Mouse (Mus musculus): Measurements from ENCODE around the gene N4bp2l2. TPM values are rescaled to one million over a fixed set of nuclear protein-coding genes. Genes with fewer than 3 reads are reported as not detected.
"Not testable (repeated sequence)": the region's sequence is repeated elsewhere in the genome, so short reads cannot be mapped to it uniquely, and the experiment has no call there.

Gene N4bp2l2
- polyA plus RNA-seq (2012; rRNA removed), result 34.3 and 37.3 TPM in 2 replicates

- not testable (repeated sequence) for DNase-seq; H3K27me3 ChIP-seq (ENCODE audit: control insufficient read depth, insufficient read depth, low read length); H3K4me1 ChIP-seq (ENCODE audit: control insufficient read depth, insufficient read depth, low read length)
- Histone ChIP-seq H3K4me3 (replicated peaks; ENCODE audit: insufficient read depth, low read depth, low read length) (peak within 1 kb of the TSS; percentile 73), H3K27ac (ENCODE audit: insufficient read depth, low read length) (peak within 1 kb of the TSS; percentile 55; the same call in 1 of the 2 replicates)
- 86% methylated on average over 9 of the region's 9 CpGs for WGBS
Measured at GRCm38 (mm10) chr5:150666133-150666739, at the start of gene N4bp2l2. TSS of gene N4bp2l2 (minus strand) at chr5:150666183.

GRCm38 (mm10) chr5:150713431-150713830 is 47.4 kb upstream of the N4bp2l2 start:
- no peak overlapping the region for H3K27ac ChIP-seq (ENCODE audit: insufficient read depth, low read length)
- no peaks in the 10 kb centered on the region for H3K27me3 ChIP-seq (ENCODE audit: control insufficient read depth, insufficient read depth, low read length)
- DNase-seq, result no peak
- TF ChIP-seq CTCF (IDR thresholded peaks at IDR 0.05; ENCODE audit: borderline replicate concordance, insufficient read depth, low read depth, low read length), result no peak
- TF ChIP-seq POLR2A (IDR thresholded peaks at IDR 0.05; ENCODE audit: borderline replicate concordance, insufficient read depth, low read length), result no peak
- no peaks in the 10 kb centered on the region; the same call in 1 of the 2 replicates for H3K4me1 ChIP-seq (ENCODE audit: control insufficient read depth, insufficient read depth, low read length)
- no peak overlapping the region for H3K4me3 ChIP-seq (replicated peaks; ENCODE audit: insufficient read depth, low read depth, low read length)

- DNase-seq, result no peak
- no peak for TF ChIP-seq POLR2A (IDR thresholded peaks at IDR 0.05; ENCODE audit: borderline replicate concordance, insufficient read depth, low read length)
- no peak for TF ChIP-seq CTCF (IDR thresholded peaks at IDR 0.05; ENCODE audit: borderline replicate concordance, insufficient read depth, low read depth, low read length)
- Histone ChIP-seq H3K4me1 (ENCODE audit: control insufficient read depth, insufficient read depth, low read length) (no peaks in the 10 kb centered on the region; the same call in 1 of the 2 replicates), H3K27ac (ENCODE audit: insufficient read depth, low read length) (no peak overlapping the region), H3K4me3 (replicated peaks; ENCODE audit: insufficient read depth, low read depth, low read length) (no peak overlapping the region), H3K27me3 (ENCODE audit: control insufficient read depth, insufficient read depth, low read length) (no peaks in the 10 kb centered on the region)
- WGBS, result 75% methylated on average over 4 of the region's 4 CpGs
Measured at GRCm38 (mm10) chr5:150711503-150711902, 45.5 kb upstream of the N4bp2l2 start.

GRCm38 (mm10) chr5:150707181-150707580 is 41.2 kb upstream of the N4bp2l2 start:
- not testable (repeated sequence) for DNase-seq; H3K4me3 ChIP-seq (replicated peaks; ENCODE audit: insufficient read depth, low read depth, low read length); H3K27me3 ChIP-seq (ENCODE audit: control insufficient read depth, insufficient read depth, low read length); H3K27ac ChIP-seq (ENCODE audit: insufficient read depth, low read length); H3K4me1 ChIP-seq (ENCODE audit: control insufficient read depth, insufficient read depth, low read length)
- WGBS, result 97% methylated on average over 3 of the region's 3 CpGs

GRCm38 (mm10) chr5:150706651-150707050 is 40.7 kb upstream of the N4bp2l2 start:
- H3K27ac ChIP-seq (ENCODE audit: insufficient read depth, low read length); H3K4me1 ChIP-seq (ENCODE audit: control insufficient read depth, insufficient read depth, low read length); H3K4me3 ChIP-seq (replicated peaks; ENCODE audit: insufficient read depth, low read depth, low read length); DNase-seq; H3K27me3 ChIP-seq (ENCODE audit: control insufficient read depth, insufficient read depth, low read length): not testable (repeated sequence)
- WGBS, result 94% methylated on average over 1 of the region's 1 CpGs

- Histone ChIP-seq H3K27me3 (ENCODE audit: control insufficient read depth, insufficient read depth, low read length) (no peaks in the 10 kb centered on the region), H3K4me1 (ENCODE audit: control insufficient read depth, insufficient read depth, low read length) (no peaks in the 10 kb centered on the region), H3K27ac (ENCODE audit: insufficient read depth, low read length) (no peak overlapping the region), H3K4me3 (replicated peaks; ENCODE audit: insufficient read depth, low read depth, low read length) (no peak overlapping the region)
- 16% methylated on average over 2 of the region's 2 CpGs for WGBS
- no peak for TF ChIP-seq POLR2A (IDR thresholded peaks at IDR 0.05; ENCODE audit: borderline replicate concordance, insufficient read depth, low read length)
- DNase-seq, result peak; percentile 46 to 60
Measured at GRCm38 (mm10) chr5:150702714-150703113, 36.7 kb upstream of the N4bp2l2 start.

- WGBS, result 90% methylated on average over 2 of the region's 2 CpGs
- no peak for TF ChIP-seq CTCF (IDR thresholded peaks at IDR 0.05; ENCODE audit: borderline replicate concordance, insufficient read depth, low read depth, low read length)
- TF ChIP-seq POLR2A (IDR thresholded peaks at IDR 0.05; ENCODE audit: borderline replicate concordance, insufficient read depth, low read length), result no peak
- no peak overlapping the region for H3K4me3 ChIP-seq (replicated peaks; ENCODE audit: insufficient read depth, low read depth, low read length)
- DNase-seq, result no peak
- H3K4me1 ChIP-seq (ENCODE audit: control insufficient read depth, insufficient read depth, low read length), result no peaks in the 10 kb centered on the region
- no peaks in the 10 kb centered on the region for H3K27me3 ChIP-seq (ENCODE audit: control insufficient read depth, insufficient read depth, low read length)
- no peak overlapping the region for H3K27ac ChIP-seq (ENCODE audit: insufficient read depth, low read length)
Measured at GRCm38 (mm10) chr5:150693277-150693676, 27.3 kb upstream of the N4bp2l2 start.

- no peak for TF ChIP-seq CTCF (IDR thresholded peaks at IDR 0.05; ENCODE audit: borderline replicate concordance, insufficient read depth, low read depth, low read length)
- TF ChIP-seq POLR2A (IDR thresholded peaks at IDR 0.05; ENCODE audit: borderline replicate concordance, insufficient read depth, low read length), result no peak
- no peak for DNase-seq
- Histone ChIP-seq H3K27ac (ENCODE audit: insufficient read depth, low read length) (no peak overlapping the region), H3K4me1 (ENCODE audit: control insufficient read depth, insufficient read depth, low read length) (no peaks in the 10 kb centered on the region), H3K4me3 (replicated peaks; ENCODE audit: insufficient read depth, low read depth, low read length) (no peak overlapping the region), H3K27me3 (ENCODE audit: control insufficient read depth, insufficient read depth, low read length) (no peaks in the 10 kb centered on the region)
Measured at GRCm38 (mm10) chr5:150690685-150691084, 24.7 kb upstream of the N4bp2l2 start.

- H3K27me3 ChIP-seq (ENCODE audit: control insufficient read depth, insufficient read depth, low read length); H3K27ac ChIP-seq (ENCODE audit: insufficient read depth, low read length); DNase-seq; H3K4me1 ChIP-seq (ENCODE audit: control insufficient read depth, insufficient read depth, low read length); H3K4me3 ChIP-seq (replicated peaks; ENCODE audit: insufficient read depth, low read depth, low read length): not testable (repeated sequence)
- 94% methylated on average over 6 of the region's 6 CpGs for WGBS
Measured at GRCm38 (mm10) chr5:150682862-150683261, 16.9 kb upstream of the N4bp2l2 start.

All from cerebellum, adult 2 months (tissue).